Mouse (Mus musculus): Measurements from ENCODE around the gene Hist1h2br. TPM values are rescaled to one million over a fixed set of nuclear protein-coding genes. Genes with fewer than 3 reads are reported as not detected.
A peak's percentile ranks its signal among the peaks of the same experiment; 100 is the strongest.
"Not testable (repeated sequence)": the region's sequence is repeated elsewhere in the genome, so short reads cannot be mapped to it uniquely, and the experiment has no call there.

The Hist1h2br gene
- total and polyA plus RNA-seq, 3 experiments, result 4.6 to 1,116 (median 1,040) TPM

- no peak overlapping the region for H3K4me3 ChIP-seq (ENCODE audit: low read depth, low read length)
- TF ChIP-seq CTCF (IDR thresholded peaks at IDR 0.05; ENCODE audit: low read depth, low read length) (no peak), POLR2AphosphoS5 (IDR thresholded peaks at IDR 0.05; ENCODE audit: insufficient replicate concordance, low read depth, low read length) (no peak)
- no peak for ATAC-seq (ENCODE audit: extremely low read depth, insufficient number of reproducible peaks, low FRiP score, poor library complexity, severe bottlenecking)
These were observed 18.8 kb downstream of the Hist1h2br start for GRCm38 (mm10) chr13:21852215-21852945.

GRCm38 (mm10) chr13:21855146-21855545 is 21.6 kb downstream of the Hist1h2br start:
- Histone ChIP-seq H3K4me1 (ENCODE audit: insufficient read depth, low read depth, low read length) (peaks cover 6% of the 10 kb centered on the region; the same call in 1 of the 2 replicates), H3K9me3 (replicated peaks) (no peaks in the 10 kb centered on the region), H3K4me3 (ENCODE audit: low read depth, low read length) (peak overlapping the region; percentile 68; the same call in 1 of the 2 replicates), H3K36me3 (replicated peaks) (no peaks in the 10 kb centered on the region), H3K27me3 (ENCODE audit: insufficient read depth, low read length) (peaks cover 12% of the 10 kb centered on the region)
- TF ChIP-seq TAL1 (conservative IDR thresholded peaks at IDR 0.05; ENCODE audit: low read depth, low read length) (no peak), POLR2AphosphoS5 (IDR thresholded peaks at IDR 0.05; ENCODE audit: insufficient replicate concordance, low read depth, low read length) (no peak), GATA2 (IDR thresholded peaks at IDR 0.05; ENCODE audit: borderline replicate concordance, low read depth, low read length) (no peak), CTCF (IDR thresholded peaks at IDR 0.05; ENCODE audit: low read depth, low read length) (no peak), GATA1 (IDR thresholded peaks at IDR 0.05; ENCODE audit: borderline replicate concordance, low read length) (no peak)
- DNase-seq (ENCODE audit: low spot score), result no peak
- peak; percentile 34; the same call in 1 of the 2 replicates for ATAC-seq (ENCODE audit: extremely low read depth, insufficient number of reproducible peaks, low FRiP score, poor library complexity, severe bottlenecking)

More at GRCm38 (mm10) chr13:21852215-21852945, 18.8 kb downstream of the Hist1h2br start:
- Histone ChIP-seq H3K9me3 (replicated peaks) (no peaks in the 10 kb centered on the region), H3K4me1 (ENCODE audit: insufficient read depth, low read depth, low read length) (peaks cover 4% of the 10 kb centered on the region; the same call in 1 of the 2 replicates), H3K36me3 (replicated peaks) (no peaks in the 10 kb centered on the region), H3K27me3 (ENCODE audit: insufficient read depth, low read length) (peaks cover 8% of the 10 kb centered on the region)
- DNase-seq (ENCODE audit: low spot score), result no peak

GRCm38 (mm10) chr13:21855698-21856162 is 22.2 kb downstream of the Hist1h2br start:
- TF ChIP-seq GATA2 (IDR thresholded peaks at IDR 0.05; ENCODE audit: borderline replicate concordance, low read depth, low read length) (no peak), GATA1 (IDR thresholded peaks at IDR 0.05; ENCODE audit: borderline replicate concordance, low read length) (no peak), POLR2AphosphoS5 (IDR thresholded peaks at IDR 0.05; ENCODE audit: insufficient replicate concordance, low read depth, low read length) (no peak), TAL1 (conservative IDR thresholded peaks at IDR 0.05; ENCODE audit: low read depth, low read length) (no peak), CTCF (IDR thresholded peaks at IDR 0.05; ENCODE audit: low read depth, low read length) (no peak)
- Histone ChIP-seq H3K36me3 (replicated peaks) (no peaks in the 10 kb centered on the region), H3K9me3 (replicated peaks) (no peaks in the 10 kb centered on the region), H3K4me1 (ENCODE audit: insufficient read depth, low read depth, low read length) (peaks cover 6% of the 10 kb centered on the region; the same call in 1 of the 2 replicates), H3K4me3 (ENCODE audit: low read depth, low read length) (peak overlapping the region; percentile 68), H3K27me3 (ENCODE audit: insufficient read depth, low read length) (peaks cover 12% of the 10 kb centered on the region)
- no peak for DNase-seq (ENCODE audit: low spot score)
- no peak; the same call in 1 of the 2 replicates for ATAC-seq (ENCODE audit: extremely low read depth, insufficient number of reproducible peaks, low FRiP score, poor library complexity, severe bottlenecking)

GRCm38 (mm10) chr13:21861608-21862007 is 28.1 kb downstream of the Hist1h2br start:
- TF ChIP-seq CTCF (IDR thresholded peaks at IDR 0.05; ENCODE audit: low read depth, low read length), result no peak
- TF ChIP-seq POLR2AphosphoS5 (IDR thresholded peaks at IDR 0.05; ENCODE audit: insufficient replicate concordance, low read depth, low read length), result no peak
- TF ChIP-seq GATA1 (IDR thresholded peaks at IDR 0.05; ENCODE audit: borderline replicate concordance, low read length), result no peak
- no peak for TF ChIP-seq GATA2 (IDR thresholded peaks at IDR 0.05; ENCODE audit: borderline replicate concordance, low read depth, low read length)
- TF ChIP-seq TAL1 (conservative IDR thresholded peaks at IDR 0.05; ENCODE audit: low read depth, low read length), result no peak
- Histone ChIP-seq H3K27me3 (ENCODE audit: insufficient read depth, low read length) (peaks cover 10% of the 10 kb centered on the region), H3K36me3 (replicated peaks) (no peaks in the 10 kb centered on the region), H3K4me3 (ENCODE audit: low read depth, low read length) (no peak overlapping the region), H3K4me1 (ENCODE audit: insufficient read depth, low read depth, low read length) (peaks cover 3% of the 10 kb centered on the region; the same call in 1 of the 2 replicates), H3K9me3 (replicated peaks) (no peaks in the 10 kb centered on the region)
- DNase-seq (ENCODE audit: low spot score), result no peak
- ATAC-seq (ENCODE audit: extremely low read depth, insufficient number of reproducible peaks, low FRiP score, poor library complexity, severe bottlenecking), result no peak

GRCm38 (mm10) chr13:21865503-21865902 is 32.0 kb downstream of the Hist1h2br start:
- not testable (repeated sequence) for H3K36me3 ChIP-seq (replicated peaks); H3K27me3 ChIP-seq (ENCODE audit: insufficient read depth, low read length); DNase-seq (ENCODE audit: low spot score); ATAC-seq (ENCODE audit: extremely low read depth, insufficient number of reproducible peaks, low FRiP score, poor library complexity, severe bottlenecking); H3K4me3 ChIP-seq (ENCODE audit: low read depth, low read length); H3K4me1 ChIP-seq (ENCODE audit: insufficient read depth, low read depth, low read length); H3K9me3 ChIP-seq (replicated peaks)

- Histone ChIP-seq H3K4me1 (ENCODE audit: insufficient read depth, low read depth, low read length) (peaks cover 15% of the 10 kb centered on the region), H3K4me3 (ENCODE audit: low read depth, low read length) (no peak overlapping the region), H3K36me3 (replicated peaks) (no peaks in the 10 kb centered on the region), H3K9me3 (replicated peaks) (no peaks in the 10 kb centered on the region), H3K27me3 (ENCODE audit: insufficient read depth, low read length) (peaks cover 18% of the 10 kb centered on the region)
- TF ChIP-seq GATA1 (IDR thresholded peaks at IDR 0.05; ENCODE audit: borderline replicate concordance, low read length) (no peak), GATA2 (IDR thresholded peaks at IDR 0.05; ENCODE audit: borderline replicate concordance, low read depth, low read length) (no peak), POLR2AphosphoS5 (IDR thresholded peaks at IDR 0.05; ENCODE audit: insufficient replicate concordance, low read depth, low read length) (no peak), TAL1 (conservative IDR thresholded peaks at IDR 0.05; ENCODE audit: low read depth, low read length) (no peak), CTCF (IDR thresholded peaks at IDR 0.05; ENCODE audit: low read depth, low read length) (no peak)
- no peak for ATAC-seq (ENCODE audit: extremely low read depth, insufficient number of reproducible peaks, low FRiP score, poor library complexity, severe bottlenecking)
- no peak for DNase-seq (ENCODE audit: low spot score)
These were observed 47.2 kb downstream of the Hist1h2br start for GRCm38 (mm10) chr13:21880735-21881134.
